Mouse (Mus musculus) Muller cell, postnatal 12 days (primary cell): ENCODE data around the gene Syt14.

Experiments
- DNase-seq: peaks from one replicate; pipeline ENCODE4 v3.0.0-alpha.2; 2015; ENCODE audit errors: inconsistent ontology term

The Syt14 gene

DNA sequence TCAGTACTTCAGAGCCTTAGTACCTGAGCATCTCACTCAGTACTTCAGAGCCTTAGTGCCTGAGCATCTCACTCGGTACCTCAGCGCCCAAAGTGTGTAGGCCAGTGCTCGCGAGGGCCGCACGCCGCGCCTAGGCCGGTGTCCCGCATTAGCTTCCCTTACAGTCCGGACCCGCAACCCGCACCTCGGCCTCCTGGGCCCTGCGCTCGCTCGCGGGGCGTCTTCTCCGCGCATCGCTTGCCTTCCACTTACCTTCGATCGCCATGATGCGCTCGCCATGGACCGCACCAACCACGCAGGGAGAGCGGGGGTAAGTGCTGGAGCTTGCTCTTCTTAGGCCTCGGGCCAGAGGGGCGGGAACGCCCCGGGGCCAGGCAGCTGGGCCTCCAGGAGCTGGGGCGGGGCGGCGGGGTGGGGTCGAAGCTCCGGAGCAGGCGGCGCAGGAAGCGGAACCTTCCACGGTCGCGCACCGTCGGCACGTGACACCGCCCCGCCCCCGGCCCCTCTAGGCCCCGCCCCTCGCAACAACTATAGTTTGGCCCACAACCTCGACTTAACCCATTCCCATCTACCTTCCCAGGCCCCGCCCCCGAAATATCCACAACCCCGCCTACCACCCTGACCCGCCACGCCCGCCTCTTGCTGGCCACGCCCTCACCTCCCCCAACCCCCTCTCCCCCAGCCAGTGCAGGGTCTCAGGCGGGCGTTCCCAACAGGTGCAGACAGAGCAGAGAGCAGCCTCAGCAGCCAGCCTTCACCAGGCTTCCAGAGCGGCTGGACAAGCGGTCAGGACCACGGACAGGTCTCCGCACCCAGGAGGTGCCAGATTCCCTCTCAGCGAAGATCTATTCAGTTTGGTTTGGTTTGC lies at the start of gene Syt14:
Gene Syt14 (minus strand): TSS at position 405 of the 868 bp plus-strand sequence.
- DNase-seq = peak; percentile 91

DNA sequence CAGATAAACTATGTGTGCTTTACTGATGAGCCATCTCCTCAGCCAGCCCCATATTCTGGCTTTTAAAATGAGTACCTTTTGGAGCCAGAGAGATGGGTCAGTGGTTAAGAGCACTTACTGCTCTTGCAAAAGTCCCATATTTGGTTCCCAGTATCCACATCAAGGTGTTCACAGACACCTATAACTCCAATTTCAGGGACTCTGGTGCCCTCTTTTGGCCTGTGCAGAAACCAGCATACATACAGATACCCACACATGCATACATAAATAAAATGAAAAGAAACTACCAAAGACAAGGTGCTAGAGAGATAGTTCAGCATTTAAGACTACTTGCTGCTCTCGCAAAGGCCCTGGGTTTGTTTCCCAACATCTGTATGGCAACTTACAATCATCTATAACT lies 48.4 kb upstream of the Syt14 start:
- no peak for DNase-seq

DNA sequence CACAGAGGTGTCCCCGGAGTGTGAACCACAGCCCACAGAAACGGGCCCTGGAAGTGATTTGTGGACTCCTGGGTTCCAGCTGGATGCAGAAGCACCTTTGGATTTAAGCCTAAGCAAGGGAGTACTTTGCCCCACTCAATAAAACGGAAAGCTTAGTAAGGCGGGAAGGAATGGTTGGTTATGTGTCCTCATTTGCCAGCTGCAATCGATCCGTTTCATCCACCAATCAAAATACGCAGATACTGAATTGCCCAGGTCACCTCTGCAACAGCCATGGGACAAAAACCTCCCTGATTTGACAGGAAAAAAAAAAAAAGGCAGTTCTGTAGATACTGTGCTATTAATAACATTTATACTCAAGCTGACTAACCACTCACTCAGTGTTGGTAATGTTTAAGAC lies 47.5 kb upstream of the Syt14 start:
- no peak for DNase-seq

DNA sequence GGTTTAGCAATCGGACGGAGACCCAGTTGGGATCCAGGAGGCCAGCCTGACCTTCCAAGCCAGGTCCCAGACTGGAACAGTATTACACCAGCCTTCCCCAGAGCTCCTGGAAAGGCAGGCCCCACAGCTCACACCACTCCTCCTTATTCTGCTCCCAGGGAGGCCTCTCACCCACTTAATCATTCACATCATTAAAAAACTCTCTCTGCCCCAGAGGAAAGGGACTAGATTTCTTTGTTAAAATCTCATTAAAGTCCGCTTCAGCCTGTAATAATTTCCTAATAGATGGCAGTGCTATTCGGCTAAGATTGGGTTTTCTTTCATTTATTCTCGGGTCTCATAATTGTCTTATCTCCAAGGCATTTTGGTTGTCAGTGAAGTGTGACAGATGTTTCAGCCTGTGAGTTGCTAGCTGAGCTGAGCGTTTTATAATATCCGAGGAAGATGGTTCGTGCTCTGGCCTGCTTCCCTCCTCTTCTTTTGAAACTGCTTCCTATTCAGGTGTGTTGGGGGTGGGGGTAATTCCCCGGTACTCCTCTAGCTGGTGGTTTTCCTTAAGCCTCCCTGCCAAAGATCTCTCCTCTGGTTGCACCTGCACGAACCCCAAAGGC lies 46.8 kb upstream of the Syt14 start:
- DNase-seq = no peak

DNA sequence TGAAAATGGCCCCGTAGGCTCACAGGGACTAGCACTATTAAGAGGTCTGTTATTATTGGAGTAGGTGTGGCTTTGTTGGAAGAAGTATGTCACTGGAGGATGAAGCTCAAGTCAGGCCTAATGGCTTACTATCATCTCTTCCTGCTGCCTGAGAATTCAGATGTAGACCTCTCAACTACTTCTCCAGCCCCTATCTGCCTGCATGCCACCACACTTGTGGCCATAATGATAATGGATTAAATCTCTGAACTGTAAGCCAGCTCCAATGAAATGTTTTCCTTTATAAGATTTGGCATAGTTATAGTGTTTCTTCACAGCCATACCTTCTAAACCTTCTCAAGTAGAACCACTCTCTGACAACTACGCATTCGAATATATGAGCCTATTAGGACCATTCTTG lies 27.0 kb upstream of the Syt14 start:
- no peak for DNase-seq

DNA sequence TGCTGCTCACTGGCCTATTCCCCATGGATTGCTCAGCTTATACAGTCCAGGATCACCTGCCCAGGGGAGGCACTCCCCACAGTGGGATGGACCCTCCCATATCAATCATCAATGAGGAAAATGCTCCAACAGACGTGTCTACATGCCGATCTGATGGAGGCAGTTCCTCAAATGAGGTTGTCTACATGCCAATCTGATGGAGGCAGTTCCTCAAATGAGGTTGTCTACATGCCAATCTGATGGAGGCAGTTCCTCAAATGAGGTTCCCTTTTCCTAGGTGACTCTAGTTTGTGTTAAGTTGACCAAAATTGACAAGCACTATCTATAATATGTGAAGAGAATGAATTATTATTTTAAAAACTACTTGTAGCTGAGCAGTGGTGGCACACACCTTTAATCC lies 24.6 kb upstream of the Syt14 start:
- DNase-seq = no peak

DNA sequence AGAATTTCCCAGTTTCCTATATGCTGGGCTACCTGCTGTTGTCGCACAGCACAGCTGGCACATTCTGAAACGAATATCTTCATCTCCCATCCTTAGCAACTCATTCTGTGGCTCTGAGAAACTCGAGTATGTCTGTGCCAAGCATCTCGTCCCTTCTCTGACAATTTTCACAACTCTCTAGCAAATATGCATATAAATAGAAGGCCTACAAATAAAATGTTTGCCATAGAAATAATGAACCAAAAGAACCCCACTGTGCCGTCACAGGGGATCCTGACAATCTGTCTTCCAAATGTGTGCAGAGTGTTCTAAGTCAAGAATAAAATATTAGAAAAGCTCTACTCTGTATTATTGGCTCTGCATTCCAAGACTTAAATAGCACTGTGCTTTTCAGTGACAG lies 24.0 kb upstream of the Syt14 start:
- no peak for DNase-seq

DNA sequence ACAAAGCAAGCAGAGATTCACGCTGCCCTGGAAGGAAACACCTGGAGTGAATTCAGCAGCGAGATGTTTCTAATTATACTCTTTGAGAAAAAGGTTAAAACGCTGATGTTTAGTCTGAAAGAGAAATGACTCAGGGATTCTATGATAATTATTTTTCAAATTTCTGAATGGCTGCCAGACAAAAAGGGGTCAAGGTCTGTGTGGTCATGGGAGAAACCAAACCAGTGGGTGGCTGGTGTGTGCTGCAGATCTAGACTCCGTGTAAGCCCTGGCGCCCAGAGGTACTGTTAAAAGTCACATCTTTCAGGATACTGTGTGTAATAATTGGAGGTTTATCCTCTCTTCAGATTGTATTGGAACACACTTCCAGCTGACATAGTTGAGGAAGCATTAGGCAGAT lies 18.8 kb upstream of the Syt14 start:
- no peak for DNase-seq

DNA sequence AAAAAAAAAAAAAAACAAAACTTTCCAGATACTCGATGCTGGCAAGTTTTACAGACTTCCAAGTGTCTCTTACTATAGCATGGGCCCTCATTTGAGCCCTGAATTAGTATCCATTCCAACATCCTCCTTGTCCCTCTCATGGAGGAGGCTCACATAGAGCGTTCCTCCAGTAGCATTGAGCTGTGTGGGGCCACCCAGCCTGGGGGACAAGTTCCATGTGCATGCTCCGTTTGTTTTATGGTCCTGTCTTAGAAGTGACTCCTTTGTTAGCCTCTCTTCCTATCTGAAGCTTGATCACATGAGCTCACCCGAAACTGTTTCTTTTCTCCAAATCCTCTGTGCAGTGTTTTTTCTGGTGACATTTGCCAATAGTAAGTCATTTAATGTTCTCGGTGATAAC lies 17.5 kb upstream of the Syt14 start:
- no peak for DNase-seq

DNA sequence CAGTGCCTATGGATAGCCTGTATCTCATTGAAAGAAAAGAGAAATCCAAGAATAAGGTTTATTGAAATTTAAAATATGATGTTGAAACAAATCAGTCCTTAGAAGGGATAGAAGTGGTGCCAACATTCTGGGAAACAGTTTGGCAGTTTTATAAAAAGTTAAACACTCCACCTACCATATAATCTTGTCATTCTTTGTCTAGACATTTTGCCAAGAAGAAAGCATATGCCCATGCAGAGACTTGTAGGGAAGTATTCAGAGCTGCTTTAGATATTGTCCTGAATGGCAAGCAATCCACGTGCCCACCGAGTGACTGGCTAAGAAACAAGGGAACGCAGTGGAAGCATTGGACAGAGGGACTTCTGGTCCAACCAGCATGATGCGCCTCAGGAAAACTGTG lies 12.0 kb upstream of the Syt14 start:
- DNase-seq = no peak

DNA sequence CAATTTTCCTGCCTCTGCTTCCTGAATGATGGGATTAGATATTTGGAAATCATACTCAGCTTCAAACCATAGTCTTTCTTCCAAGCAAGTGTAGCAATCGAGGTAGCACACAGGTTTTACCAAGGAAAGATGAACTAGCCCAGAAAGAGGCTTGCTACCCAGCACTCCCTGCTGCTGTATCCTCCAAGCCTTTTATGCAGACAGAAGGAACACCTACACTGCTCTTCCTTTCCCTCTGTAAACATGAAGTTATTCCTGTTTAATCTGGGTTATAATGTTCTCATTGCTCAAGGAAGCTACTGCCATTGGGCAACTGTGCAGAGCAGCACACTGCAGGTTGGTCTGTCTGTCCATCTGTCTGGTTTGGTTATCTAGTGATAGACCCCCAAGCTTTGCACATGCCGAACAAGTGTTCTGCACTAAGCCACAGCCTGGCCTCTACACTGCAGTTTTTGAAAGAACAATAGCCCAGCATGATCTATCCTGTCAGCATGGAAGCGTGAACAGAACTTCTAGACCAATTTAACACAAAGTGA lies 7.3 kb upstream of the Syt14 start:
- DNase-seq = no peak

DNA sequence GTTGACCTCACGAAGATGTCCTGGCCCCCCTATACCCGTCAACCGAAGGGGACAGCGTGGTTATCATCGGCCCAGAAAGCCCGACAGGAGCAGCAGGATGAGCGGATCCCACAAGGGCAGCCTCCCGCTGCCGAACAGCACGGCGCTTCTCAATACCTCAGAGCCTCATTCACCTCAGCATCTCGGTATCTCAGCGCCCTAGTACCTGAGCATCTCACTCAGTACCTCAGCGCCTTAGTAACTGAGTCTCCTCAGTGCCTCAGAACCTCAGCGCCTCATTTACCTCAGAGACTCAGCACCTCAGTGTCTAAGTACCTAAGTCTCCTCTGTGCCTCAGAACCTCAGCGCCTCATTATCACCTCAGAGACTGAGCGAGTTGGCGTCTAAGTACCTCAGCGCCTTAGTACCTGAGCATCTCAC lies 614 bp downstream of the Syt14 start:
- no peak for DNase-seq

DNA sequence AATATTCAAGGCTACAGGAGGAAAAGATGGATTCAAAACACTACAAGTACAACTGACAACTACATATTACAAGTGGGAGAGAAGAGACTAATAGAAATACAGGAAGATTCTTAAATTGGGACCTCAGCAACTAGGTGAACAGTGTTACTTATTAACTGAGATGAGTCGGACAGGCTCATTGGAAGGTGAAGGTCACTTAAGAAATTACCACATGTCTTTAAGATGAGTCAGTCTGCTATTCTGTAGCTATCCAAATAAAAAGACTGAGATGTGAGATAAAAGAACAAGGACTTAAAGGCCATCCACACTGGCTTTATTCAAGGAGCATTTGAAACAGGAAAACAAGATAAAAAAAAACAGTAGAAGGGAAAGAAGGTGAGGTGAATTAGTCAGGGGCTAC lies 11.3 kb downstream of the Syt14 start:
- no peak for DNase-seq

DNA sequence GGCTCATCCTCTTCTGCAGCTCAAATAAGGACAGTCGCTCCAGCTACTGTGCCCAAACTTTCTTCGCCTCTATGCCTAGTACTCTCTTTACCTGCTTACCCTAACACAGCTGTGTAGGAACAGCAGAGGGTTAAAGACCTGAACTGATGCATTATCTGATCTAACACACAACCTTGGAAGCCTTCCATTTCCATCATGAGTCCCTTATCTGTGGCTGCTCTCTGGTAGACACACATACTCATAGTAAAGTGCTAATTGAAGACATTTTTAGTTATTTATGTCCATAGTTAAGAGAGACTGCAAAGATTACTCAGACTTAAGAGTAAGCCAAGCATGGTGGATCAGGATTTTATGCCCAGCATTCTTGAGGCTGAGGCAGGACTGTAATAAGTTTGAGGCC lies 23.2 kb downstream of the Syt14 start:
- DNase-seq = no peak

DNA sequence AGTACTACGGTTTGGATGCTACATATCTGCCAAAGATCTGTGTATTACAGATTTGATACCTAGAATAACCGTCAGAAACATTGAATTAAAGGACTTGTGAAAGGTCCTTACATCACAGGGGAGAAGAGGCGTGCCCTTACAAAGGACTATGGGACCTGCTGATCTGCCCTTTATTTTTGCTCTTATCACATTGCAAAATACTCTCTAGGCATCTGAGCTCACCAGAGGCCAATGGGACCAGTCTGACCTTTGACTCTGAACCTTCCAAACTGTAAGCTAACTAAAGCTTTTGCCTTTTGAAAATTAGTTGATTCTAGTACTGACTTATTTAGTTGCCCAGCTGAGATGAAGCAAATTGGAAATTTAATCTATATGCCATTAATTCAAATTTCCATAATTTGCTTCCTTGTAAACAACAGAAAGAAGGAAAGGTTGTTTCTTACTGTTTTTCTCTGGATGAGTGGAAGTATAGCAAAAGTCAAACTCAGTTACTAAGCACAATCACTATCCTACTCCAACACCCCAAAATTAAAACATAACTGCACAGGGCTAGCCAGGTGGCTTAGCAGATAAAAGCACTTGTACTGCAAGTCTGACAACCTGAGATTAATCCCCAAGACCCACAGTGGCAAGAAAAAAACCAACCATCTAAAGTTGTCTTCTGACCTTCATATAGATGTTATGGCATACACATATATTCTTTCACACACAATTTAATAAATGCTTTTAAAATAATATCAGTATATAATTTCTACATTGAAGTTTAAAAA lies 24.4 kb downstream of the Syt14 start:
- DNase-seq = no peak

DNA sequence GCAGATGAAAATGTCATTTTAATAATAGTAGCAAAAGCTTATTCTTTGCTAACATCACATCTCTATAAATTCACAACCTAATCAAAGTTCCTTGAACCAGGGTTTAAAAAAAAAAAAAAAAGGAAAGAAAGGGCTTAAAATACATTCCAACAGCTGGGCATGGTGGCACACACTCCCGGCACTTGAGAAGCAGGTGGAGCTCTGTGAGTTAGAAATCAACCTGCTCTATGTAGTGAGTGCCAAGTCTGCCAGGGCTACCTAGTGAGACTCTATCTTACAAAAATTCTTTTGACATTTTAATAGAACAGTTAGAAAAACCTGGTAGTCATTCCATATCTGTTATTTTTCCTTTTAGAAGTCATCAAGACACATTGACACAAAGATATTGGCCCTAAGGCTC lies 31.0 kb downstream of the Syt14 start:
- no peak for DNase-seq

DNA sequence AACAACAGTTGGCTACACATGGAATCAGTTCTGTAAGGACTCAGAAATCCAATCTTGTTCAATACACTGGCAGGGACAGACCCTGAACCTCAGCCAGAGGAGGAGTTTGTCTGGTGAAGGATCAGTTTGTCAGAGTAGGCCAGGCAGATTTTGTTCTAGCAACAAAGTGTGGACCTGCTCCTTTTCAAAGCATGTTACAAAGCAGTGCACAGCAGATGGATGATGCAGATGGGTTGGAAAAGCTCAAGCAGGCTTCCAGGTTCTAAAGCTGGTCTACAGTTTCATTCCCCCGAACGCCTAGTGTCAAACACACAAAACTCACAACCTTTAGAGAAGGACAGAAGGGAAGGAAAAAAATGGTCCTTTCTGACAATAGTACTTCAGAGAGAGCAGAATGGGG lies 31.6 kb downstream of the Syt14 start:
- DNase-seq = no peak

DNA sequence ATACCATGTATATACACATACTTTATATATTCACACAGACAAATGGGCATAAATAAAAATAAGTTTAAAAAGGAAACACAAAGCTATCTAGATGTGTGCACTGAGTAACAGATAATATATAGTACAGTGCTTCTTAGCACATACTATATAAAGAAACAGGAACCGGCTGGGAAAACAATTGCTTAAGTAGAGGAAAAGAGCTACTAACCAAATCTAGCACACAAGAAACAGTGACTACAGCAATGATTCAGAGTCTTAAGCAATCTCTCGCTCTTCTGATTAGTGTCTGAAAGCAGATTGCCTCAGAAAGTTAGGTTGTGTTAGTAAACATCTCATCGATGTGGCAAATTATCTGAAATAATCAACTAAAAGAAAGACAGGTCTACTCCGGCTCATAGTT lies 33.3 kb downstream of the Syt14 start:
- DNase-seq = no peak

DNA sequence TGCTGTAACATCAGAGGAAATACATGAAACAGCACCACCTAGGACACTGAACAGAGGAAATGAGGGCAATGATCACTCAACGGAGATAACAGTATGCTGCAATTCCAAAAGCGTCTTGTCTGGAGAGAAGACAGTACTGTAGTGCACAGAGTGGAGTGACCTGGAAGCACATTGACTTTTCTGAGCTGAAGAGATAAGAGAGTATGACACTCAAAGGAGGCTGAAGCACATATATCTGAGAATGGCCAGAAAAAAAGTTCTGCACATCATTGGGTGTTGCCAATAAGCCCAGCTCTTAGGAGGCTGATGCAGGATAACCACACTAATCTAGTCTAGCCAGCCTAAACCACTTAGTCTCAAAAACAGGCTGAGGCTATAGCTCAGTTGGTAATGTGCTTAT lies 34.0 kb downstream of the Syt14 start:
- no peak for DNase-seq

DNA sequence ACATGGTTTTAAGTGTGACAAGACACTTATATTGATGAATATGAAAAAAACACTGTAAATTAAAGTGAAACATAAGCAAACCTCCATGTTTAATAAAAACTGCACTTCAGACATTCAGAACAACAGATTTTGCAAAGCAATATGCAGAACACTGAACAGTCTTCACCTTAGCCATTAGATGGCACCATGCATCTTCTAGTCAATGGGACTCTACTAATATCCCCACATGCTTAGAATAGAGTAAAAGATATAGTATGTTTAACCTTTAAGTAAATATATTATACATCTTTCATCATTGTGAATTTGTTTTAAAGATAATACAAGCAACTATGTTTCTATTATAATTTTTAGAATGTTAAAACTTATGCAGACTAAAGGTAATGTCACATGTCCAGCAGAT lies 34.7 kb downstream of the Syt14 start:
- no peak for DNase-seq

DNA sequence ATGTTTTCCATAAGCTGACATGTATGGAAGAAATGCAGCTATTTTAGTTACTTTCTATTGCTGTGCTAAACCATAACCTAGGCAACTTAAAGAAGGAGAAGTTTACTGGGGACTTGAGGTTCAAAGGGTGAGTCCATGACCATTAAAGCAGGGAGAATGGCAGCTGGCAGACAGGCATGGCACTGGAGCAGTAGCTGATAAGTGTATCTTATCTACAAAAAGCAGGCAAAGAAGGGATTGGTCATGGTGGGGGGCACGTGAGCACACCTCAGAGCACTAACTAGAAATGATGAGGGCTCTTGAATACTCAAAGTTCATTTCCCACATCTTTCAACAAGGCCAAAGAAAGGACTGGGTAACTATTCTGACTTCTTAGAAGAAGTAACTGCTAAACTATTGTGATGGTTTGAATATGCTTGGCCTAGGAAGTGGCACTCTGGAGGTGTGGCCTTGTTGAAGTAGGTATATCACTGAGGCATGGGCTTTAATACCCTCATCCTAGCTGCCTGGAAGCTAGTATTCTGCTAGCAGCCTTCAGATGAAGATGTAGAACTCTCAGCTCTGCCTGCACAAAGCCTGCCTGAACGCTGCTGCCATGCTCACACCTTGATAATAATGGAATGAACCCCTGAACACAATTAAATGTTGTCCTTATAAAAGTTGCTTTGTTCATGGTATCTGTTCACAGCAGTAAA lies 41.2 kb downstream of the Syt14 start:
- no peak for DNase-seq

DNA sequence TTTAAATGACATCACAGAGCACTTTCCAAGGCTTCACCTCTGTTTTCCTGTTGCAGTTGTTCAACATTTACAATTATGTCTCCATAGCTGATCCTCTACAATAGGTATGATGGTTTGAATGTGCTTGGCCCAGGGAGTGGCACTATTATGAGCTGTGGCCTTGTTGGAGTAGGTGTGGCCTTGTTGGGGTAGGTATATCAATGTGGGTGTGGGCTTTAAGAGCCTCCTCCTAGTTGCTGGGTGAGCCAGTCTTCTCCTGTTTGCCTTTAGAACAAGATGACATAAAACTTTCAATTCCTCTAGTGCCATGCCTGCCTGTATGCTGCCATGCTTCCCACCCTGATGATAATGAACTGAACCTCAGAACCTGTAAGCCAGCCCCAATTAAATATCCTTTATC lies 42.1 kb downstream of the Syt14 start:
- DNase-seq = no peak
